Mouse (Mus musculus) forelimb bud, embryonic 11.5 days (tissue): ENCODE data around the gene Gm648.
"Not testable (repeated sequence)": the region's sequence is repeated elsewhere in the genome, so short reads cannot be mapped to it uniquely, and the experiment has no call there.

Experiments used
- DNase-seq: peaks from one replicate; pipeline ENCODE4 v3.0.0-alpha.2; 2012; ENCODE audit warnings: low read depth, low spot score

Gene Gm648

DNA sequence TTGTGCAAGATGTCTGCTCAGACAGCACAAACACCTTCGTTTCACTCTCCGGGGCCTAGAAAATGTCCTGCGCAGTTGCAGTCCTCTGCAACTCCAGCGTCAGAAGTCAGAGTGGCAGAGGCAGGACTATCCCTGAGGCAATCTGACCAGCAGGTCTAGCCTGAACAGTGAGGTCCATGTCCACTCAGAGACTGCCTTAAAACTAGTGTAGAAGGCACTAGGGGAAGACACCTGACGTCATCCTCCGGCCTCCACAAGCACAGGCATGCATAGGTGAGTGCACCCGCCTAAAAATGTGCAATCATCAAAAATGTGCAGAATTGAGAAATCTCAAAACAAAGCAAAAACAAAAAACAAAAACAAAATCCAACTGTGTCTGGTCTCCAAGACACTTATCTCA is at the start of gene Gm648:
Gene Gm648 (minus strand): TSS at position 101 of the 400 bp plus-strand sequence.
- DNase-seq, result no peak

DNA sequence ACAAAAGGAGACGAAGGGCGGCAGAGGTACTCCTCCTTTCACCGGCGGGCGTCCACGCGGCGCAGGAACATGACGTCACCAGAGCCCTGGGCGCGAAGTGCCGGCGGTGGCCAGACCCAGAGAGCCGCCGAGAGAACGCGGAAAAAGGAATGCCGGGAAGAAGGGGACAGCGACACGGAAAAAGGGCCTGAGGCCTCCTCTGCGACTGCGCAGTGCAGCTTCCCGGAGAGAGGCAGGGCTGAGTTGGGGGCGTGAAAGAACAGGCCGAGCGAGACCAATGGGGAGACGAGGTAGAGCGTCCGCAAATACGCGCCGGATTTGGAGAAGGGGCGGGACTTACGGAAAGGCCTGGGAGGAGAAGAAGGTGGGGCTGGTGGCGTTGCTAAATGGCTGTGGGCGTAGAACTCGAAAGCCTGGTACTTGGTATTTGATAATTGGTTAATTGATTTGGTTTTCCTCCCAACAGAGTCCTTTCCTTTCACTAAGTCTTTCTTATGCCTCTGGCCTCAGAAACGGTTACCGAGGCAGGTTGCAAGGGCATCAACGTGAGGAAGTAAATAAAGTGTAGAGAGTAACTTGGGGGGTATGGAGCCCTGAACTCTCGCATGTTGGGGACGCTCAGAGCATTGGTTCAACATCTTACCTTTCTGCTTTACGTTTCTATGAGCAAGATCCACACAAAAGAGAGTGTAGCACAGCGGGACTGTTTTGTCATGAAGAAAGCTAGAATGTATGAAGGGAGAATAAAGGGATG is 48.7 kb upstream of the Gm648 start, which contains the start of gene Mmgt1:
Gene Mmgt1 (minus strand): TSS at position 183 of the 754 bp plus-strand sequence.
- peak; percentile 95 for DNase-seq

DNA sequence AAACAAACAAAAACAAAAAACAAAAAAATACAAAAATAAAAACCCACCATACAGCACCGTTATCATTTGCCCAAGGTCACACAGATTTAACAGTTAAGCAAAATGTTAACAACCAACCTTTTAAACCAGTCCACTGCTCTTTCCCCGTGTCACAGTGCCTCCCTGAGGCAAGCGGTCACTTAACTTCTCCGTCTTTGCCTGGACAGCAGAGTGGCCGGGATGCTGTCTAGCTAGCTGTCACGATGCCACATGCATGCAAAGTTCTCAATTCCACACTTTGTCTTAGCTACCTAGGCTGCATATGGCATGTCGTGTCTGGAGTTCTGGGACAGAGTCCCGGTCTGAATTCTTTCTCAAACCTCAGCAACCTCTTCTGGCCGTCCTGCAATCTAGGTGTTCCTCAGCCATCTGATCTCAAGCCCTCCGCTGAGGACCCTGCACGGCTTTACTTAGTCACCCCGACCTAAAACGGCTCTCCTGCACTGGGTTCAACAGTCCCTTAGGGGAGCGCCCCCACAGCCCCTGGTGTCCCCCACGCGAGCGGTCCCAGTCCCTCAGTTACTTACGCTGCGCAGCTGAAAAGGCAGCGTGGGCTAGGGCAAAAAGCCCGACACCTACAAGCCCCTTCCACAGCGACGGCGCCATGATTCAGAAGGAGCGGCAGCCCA is 47.9 kb upstream of the Gm648 start:
- no peak for DNase-seq

DNA sequence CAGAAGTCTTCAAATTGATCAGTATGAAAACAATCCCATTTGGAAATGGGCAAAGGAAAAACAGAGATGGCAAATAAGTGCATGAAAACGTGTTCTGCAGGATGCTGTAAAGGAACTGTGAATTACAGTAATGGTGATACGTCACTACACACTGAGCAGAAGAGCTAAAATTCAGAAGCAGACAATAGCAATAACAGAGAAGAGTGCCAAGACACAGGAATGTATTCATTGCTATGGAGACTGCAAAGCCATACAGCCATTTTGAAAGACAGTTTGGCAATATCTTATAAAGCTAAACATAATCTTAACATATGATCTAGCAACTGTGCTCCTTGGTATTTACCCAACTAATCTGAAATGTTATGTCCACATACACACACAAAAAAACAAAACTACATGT is 28.8 kb upstream of the Gm648 start:
- no peak for DNase-seq

DNA sequence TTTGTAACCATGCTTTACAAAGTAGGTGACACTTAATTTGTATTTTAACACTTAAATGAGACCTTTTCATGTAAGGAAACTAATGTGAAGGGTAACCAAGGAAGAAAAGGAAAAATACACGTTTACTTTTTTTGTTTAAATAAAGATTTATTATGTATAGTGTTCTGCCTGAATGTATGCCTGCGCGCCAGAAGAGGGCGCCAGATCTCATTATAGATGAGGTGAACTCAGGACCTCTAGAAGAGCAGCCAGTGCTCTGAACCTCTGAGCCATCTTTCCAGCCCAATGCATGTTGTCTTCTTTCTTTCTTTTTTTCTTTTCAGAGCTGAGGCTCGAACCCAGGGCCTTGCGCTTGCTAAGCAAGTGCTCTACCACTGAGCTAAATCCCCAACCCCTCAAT is 23.1 kb upstream of the Gm648 start:
- DNase-seq, result peak; percentile 2

DNA sequence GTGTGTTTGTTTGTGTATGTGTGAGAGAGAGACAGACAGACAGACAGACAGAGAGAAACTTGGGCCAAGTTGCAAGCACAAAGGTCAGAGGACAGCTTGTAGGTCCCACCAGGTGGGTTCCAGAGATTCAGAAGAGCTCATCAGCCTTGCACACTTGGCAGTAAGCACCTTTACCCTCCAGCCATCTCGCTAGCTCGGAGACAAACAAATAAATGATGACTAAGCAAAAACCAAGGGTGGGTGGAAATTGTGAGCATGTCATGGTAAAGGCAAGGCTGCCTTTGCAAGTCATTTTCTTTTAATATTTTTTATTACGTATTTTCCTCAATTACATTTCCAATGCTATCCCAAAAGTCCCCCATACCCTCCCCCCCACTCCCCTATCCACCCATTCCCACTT is 4.2 kb upstream of the Gm648 start:
- no peak for DNase-seq

DNA sequence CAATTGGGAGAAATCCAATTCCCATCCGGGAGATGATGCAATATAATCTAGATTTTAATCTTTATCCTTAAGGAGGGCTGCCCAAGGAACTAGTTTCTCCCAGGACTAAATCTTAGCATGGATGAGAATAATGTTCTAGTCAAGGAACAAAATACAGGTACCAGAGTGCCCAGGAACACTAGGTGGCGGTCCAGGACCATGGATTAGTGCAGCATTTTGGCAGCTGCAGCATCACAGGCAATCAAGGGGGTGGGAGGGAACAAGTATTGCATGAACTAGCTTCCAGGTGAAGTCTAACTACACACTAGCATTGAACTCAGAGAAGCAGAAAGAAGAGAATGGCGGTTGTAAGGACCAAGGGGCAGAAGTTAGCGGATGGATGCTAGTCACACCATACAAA is 12.2 kb downstream of the Gm648 start:
- peak; percentile 31 for DNase-seq

DNA sequence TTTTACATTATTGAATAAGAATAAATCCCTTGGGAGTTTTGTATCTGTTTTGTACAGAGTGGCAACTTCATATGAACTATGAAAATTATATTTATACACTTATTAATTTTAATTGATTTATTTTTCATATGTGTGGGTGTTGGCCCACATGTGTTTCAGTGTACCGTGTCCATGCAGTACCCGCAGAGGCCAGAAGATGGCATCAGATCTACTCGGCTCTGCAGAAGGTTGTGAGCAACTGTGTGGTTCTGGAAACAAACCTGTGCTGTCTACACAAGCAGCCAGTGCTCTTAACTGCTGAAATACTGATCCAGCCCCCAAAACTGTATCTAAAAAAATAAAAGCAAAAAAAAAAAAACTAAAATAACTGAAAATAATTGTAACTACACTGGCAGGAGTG is 18.1 kb downstream of the Gm648 start:
- peak; percentile 46 for DNase-seq

DNA sequence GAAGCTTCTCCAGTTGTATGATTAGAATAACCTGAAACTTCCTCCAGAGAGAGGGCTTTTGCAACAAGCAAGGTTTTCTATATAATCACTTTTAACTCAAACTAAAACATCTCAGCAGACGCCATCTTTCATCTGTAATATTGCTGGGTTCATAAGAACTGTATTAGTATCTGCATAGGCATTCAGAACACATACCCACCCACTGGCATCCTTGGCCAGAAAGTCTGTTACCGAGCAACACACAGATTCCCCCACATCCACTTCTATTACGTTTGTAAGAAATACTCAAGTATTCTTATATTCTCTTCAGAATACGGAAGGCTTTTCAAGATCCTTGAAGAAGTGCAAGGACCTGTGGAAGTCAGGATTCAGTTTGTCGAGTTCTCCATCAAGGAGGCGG is 25.0 kb downstream of the Gm648 start, which contains the start of gene Gm10477:
Gene Gm10477 (plus strand): TSS at position 301 of the 400 bp plus-strand sequence.
- DNase-seq, result not testable (repeated sequence)

DNA sequence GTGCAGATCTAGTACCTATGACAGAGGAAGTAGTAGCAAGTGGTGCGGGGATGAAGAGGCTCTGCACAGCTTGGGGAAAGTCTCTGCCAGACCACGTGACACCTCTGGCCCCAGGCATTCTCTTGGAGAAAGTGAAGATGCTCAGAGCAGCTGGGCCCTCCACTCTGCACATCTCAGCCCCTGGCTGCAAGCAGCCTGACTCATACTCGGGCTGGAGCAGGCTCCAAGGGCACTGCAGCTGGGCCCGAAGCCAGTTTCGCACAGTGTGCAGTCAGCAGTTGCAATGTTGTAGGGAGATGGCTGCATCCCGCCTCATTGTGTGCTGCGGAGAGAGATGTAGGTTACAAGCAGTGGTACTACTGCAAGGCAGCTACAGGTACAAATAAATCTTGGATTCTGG is 52.2 kb downstream of the Gm648 start:
- DNase-seq, result no peak
